Mouse (Mus musculus) frontal cortex, postnatal 14 days (tissue): ENCODE measurements around the gene Ankrd52.

Experiments
- DNase-seq, 2 experiments: peaks; one replicate each; pipeline ENCODE4 v3.0.0; 2022; ENCODE audit warnings: low spot score in 2 of 2

Gene Ankrd52

GRCm38 (mm10) chr10:128438675-128439279, 61.9 kb downstream of the Ankrd52 start:
- DNase-seq = no peak

GRCm38 (mm10) chr10:128440407-128440806, 63.5 kb downstream of the Ankrd52 start:
- DNase-seq = no peak

DNA sequence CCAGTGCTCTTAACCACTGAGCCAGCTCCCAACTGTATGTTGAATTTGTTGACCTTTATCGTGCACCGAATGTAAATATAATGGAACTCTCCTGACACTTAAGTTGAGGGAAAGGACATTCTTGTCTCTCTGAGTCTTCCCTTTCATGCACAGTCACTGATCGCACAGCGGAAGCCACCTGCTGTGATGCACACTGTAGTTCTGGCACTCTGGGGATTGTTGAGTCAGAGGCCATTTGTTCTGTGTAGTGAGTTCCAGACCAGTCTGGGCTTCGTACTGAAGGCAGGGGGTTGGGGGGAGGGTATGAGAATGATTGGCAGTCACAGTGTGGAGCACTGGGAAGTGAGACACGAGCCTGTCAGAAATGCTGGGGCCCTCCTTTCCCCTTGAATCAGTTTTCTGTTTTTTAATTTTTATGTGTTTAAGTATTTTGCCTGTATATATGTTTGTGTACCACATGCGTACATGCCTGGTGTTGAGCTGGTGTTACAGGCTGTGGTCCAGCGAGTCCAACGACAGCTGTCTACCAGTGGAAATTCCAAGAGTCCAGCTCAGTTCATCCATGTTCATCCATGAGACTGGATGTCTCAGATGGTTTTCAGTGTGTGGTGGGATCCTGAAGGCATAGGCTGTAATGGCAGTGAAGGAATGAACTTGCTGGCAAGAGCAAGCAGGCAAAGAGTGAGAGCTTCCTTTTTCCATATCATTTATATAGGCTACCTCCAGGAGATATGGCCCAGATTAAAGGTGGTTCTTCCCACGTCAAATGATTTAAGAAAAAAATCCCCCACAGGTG, 64.6 kb downstream of the Ankrd52 start:
- DNase-seq = no peak

DNA sequence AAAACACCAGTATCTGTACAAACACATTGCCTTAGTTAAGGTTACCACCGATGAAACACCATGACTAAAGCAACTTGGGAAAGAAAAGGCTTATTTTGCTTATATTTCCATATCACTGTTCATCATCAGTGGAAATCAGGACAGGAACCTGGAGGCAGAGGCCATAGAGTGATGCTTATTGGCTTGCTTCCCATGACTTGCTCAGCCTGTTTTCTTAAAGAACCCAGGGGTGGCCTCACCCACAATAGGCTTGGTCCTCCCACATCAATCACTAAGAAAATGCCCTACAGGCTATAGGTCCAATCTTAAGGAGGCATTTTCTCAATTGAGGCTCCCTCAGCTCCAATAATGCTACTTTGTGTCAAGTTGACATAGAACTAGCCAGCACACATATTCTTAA, 65.8 kb downstream of the Ankrd52 start:
- no peak for DNase-seq

GRCm38 (mm10) chr10:128444354-128444753, 67.4 kb downstream of the Ankrd52 start:
- DNase-seq = no peak

DNA sequence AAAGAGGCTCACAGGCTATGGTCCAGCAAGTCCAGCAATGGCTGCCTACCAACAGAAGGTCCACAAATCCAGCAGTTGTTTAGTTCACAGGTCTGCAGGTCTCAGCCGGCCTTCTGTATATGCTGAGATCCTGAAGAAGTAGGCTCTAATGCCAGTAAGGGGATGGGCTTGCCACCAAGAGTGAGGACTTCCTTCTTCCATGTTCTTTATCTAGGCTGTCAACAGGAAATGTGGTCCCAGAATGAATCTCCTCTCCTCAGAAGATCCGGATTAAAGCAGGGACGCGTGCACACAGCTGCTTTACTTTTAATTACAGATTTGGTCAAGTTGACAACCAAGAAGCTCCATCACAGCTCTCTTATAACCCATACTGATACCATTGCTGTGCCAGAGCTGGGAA, 68.5 kb downstream of the Ankrd52 start:
- DNase-seq = no peak

DNA sequence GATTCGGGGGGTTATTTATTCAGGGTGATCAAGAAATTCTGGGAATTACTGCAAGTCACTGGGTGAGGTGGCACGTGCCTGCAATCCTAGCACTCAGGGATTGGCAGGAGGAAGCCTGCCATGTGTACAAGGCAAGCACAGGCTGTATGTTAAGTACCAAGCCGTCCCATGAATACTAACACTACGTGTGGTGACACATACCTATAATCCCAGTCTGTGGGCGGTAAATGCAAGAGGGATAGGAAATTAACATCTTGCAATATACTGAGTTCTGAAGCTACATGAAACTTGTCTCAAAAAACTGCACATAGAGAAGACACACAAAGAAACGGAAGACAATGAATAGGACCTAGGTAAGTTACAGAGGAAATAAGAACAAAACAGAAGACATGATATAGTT, 74.1 kb downstream of the Ankrd52 start:
- DNase-seq = no peak

- DNase-seq = no peak
Measured at GRCm38 (mm10) chr10:128454471-128454870, 77.6 kb downstream of the Ankrd52 start.

GRCm38 (mm10) chr10:128455280-128455679, 78.4 kb downstream of the Ankrd52 start:
- DNase-seq = peak in 1 of 2 experiments; percentile 48

GRCm38 (mm10) chr10:128457676-128458075, 80.8 kb downstream of the Ankrd52 start:
- no peak for DNase-seq
